Mouse (Mus musculus) heart, adult 10 weeks (tissue): ENCODE results near the gene Ccdc169. TPM values are rescaled to one million over a fixed set of nuclear protein-coding genes. Genes with fewer than 3 reads are reported as not detected.

Experiments
- polyA plus RNA-seq: library from polyadenylated mRNA; stranded (reverse); fragments of 350-450 nt; fragmentation: Illumina TruSeq; extraction: RNeasy Lipid Tissue Mini Kit (QIAGEN cat#74804); gene quantifications from one replicate; pipeline ENCODE4 v1.2.3, GENCODE M21; 2014; ENCODE audit warnings: low read depth, low replicate concordance

Ccdc169 gene
- polyA plus RNA-seq: not detected

DNA sequence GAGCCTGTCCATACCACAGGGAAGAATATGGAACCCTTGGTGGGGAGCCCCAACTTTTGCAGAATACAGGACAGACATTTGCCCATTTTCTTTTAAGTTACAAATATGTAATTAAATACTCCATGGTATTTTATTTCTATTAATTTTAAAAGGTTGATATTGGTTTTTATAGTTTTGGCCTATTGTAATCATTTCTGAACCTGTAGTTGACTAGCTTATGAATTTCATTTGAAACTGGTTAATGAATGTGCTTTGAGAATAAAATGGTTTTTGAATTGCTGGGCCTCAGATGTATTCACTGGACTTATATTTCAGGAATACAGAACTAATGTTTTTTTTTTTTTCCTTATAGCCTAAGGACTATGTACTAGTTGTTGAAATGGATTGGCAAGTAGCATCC is at the start of gene Ccdc169:
TSS of gene Ccdc169 (plus strand) at position 301 of the 400 bp plus-strand sequence.

GRCm38 (mm10) chr3:55111935-55112709 is 25.0 kb upstream of the Ccdc169 start, which contains the start of gene Spg20:
Spg20 (plus strand) TSS chr3:55112108.

DNA sequence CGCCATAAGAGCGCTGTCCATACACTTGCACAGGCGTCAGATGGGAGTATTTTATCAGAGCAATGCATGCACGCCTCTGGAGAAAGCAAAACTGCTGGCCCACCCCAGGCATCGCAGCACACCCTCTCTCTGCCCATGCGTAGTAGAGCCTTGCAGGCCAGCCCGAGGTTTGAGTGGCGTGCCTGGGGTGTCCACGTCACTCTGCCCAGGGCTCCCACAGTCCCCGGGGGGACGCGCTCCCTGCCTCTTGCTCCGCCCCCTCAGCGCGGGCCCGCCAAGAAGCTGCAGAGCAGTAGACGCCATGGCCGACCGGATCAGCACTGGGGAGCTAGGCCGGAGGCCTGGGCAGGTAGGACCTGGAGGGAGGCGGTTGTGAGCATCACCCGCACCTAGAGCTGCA is 44.6 kb downstream of the Ccdc169 start, which contains the start of gene Sohlh2:
TSS of gene Sohlh2 (plus strand) at position 263 of the 400 bp plus-strand sequence.

Other genes starting within 250 kb of the Ccdc169 start
- 0.50 TPM for gene Sertm1, start 221.5 kb upstream of the Ccdc169 start, polyA plus RNA-seq
- not detected for gene Ccna1, start 81.8 kb upstream of the Ccdc169 start, polyA plus RNA-seq
- 28.1 TPM for gene Spg20, start 25.2 kb upstream of the Ccdc169 start, polyA plus RNA-seq
- not detected for gene Sohlh2, start 44.7 kb downstream of the Ccdc169 start, polyA plus RNA-seq
- 3.0 TPM for gene Dclk1, start 105.0 kb downstream of the Ccdc169 start, polyA plus RNA-seq